Mouse (Mus musculus) kidney, adult 9 months (tissue): ENCODE results near the gene Glyctk.

Experiments used
- DNase-seq: peaks from one replicate; pipeline ENCODE4 v3.0.0; 2022

Gene Glyctk

GRCm38 (mm10) chr9:106144176-106144575 lies 13.8 kb downstream of the Glyctk start:
- no peak for DNase-seq

- no peak for DNase-seq
Measured at GRCm38 (mm10) chr9:106141955-106142354, 16.0 kb downstream of the Glyctk start.

DNA sequence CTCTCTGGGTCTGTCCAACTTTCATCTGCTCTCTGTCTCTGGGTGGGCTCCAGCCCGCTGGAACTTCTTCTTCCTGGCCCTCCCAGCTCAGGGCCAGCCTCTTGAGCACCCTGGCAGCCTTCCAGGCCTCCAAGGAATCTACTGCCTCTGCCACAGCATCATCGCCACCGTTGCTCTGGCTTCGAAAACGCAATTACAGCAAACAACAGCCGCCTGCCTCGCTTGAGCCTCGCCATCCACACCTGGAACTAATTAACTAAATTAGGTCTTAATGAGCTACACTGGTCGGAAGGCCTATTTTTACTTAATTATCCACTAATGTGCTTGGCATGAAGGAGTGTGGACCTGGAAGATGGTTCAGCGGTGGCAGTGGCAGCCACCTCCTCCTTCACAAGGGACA lies 18.2 kb downstream of the Glyctk start:
- no peak for DNase-seq

DNA sequence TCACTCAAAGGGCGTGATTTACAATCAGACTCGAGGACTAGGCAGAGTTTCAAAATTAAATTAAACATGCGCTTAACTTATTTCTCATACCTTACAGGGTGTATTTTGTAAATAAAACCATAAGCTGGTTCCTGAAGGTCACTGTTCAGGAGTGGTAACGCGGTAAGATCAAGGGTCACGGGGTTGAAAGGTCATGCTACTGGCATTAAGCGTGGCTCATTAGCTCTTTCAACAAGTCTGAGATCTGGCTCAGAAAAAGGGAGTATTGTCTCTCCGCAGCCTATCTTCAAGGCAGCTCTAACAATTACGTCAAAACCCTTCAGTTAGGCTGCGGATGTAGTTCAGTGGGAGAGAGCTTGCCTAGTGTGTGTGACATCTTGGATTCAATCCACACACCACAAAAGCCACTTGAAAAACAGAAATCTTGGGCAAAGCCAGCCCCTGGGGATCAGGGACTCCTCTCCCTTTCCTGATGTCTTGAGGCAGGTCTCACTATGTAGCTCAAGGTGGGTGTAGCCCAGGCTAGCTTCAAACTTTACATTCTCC lies 20.2 kb downstream of the Glyctk start:
- DNase-seq, result no peak

DNA sequence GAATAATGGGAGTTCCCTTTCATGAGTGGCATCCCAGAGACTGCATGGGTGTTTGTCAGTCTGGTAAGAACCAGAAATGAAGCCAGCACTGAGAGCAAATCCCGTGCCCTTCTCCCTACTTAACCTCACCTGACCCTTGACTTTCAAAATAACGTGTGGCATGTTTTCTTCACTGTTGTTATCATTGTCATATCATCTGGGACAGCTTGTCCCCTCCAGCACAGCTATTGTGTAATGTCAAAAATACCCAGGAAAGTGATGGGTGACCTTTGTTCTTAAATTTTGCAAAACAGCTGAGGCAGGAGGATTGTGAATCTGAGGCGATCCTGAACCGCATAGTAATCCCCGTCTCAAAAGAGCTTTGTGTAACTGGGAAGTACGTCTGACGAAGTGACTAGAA lies 27.7 kb downstream of the Glyctk start:
- DNase-seq, result no peak

DNA sequence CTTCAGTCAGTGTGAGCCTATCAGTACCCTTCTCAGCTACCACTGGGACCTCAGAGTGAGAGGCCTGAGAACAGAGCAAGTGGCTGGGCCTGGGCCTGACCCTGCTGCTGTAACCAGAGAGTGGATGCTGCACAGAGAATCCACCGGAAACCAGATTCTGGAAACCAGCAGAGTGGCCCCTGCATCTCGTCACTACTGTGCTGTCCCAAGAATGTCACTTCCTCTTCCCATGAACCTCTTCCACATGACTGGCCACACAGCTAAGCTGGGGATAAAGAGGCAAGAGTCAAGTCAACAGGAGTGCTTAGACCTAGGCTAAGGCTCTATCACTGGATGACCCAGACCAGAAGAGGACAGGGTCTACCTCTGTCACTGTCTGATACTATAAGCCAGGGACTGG lies 28.9 kb downstream of the Glyctk start:
- DNase-seq, result no peak

- no peak for DNase-seq
Measured at GRCm38 (mm10) chr9:106126786-106127251, 31.1 kb downstream of the Glyctk start.

GRCm38 (mm10) chr9:106123599-106123998 lies 34.3 kb downstream of the Glyctk start:
- DNase-seq, result peak; percentile 47

DNA sequence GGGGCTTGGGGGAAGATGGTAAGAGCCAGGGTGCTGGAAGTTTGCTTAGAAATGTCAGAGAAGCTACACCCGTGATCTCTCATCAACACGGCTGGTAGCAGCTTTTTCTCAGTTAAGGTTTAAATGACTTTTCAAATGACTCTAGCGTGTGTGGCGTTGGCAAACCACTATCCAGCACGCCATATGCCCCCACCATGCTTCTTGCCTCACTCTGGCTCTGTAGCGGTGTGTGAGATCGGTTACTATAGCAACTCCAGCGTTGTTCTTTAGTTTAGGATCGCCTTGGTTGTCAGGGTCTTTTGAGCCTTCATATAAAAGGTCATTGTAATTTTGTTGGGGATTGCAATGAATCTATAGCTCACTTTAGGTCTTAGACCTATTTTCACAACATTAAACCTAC lies 38.9 kb downstream of the Glyctk start:
- DNase-seq, result no peak

GRCm38 (mm10) chr9:106115801-106116424 lies 42.0 kb downstream of the Glyctk start:
- no peak for DNase-seq

- peak; percentile 67 for DNase-seq
Measured at GRCm38 (mm10) chr9:106112770-106113423, 45.0 kb downstream of the Glyctk start.

GRCm38 (mm10) chr9:106106241-106106640 lies 51.7 kb downstream of the Glyctk start:
- no peak for DNase-seq

GRCm38 (mm10) chr9:106104401-106104800 lies 53.5 kb downstream of the Glyctk start:
- DNase-seq, result no peak
